Mouse (Mus musculus): ENCODE measurements at regions not wholly inside any gene's neighbourhood (a gene's known extent, or its start where the extent isn't known, plus 50 kb on each side); places are given as distances from the start of the nearest gene placed in this dataset.

DNA sequence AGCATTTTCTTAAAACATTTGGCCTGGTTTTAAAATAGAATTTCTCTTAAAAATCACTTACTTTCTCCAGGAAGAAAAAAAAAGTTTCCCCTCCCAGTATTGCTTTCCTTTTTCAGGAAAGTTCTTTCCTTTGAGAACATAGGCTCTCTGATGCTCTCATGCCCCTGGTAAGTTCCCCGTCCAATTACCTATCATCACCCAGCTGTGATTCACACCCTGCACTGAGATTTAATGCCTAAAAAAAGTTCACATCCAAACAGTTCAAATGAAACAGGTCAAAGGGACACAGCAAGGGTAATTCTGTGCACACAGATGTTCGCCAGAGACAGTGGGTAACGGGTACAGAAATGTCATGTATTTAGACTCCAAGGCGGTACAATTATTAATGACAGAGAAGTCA, 191.8 kb upstream of the Tll1 start:
- Histone ChIP-seq H3K9me3 (ENCODE audit: control insufficient read depth, low read length) (no peaks in the 10 kb centered on the region), H3K4me2 (replicated peaks; ENCODE audit: low read depth, low read length) (no peak overlapping the region), H3K9ac (ENCODE audit: low read depth, low read length) (no peak overlapping the region), H3K4me1 (replicated peaks; ENCODE audit: control insufficient read depth, insufficient read depth, low read length) (no peaks in the 10 kb centered on the region), H3K4me3 (ENCODE audit: low read depth, low read length) (no peak overlapping the region), H3K27ac (ENCODE audit: low read depth, low read length) (no peak overlapping the region), H3K27me3 (ENCODE audit: control insufficient read depth, insufficient read depth, low read length) (no peaks in the 10 kb centered on the region), H3K36me3 (ENCODE audit: control insufficient read depth, insufficient read depth, low read length) (no peaks in the 10 kb centered on the region)
- no peak for ATAC-seq (ENCODE audit: low FRiP score)
- WGBS = 66% methylated on average over 4 of the region's 4 CpGs
- no peak for DNase-seq (ENCODE audit: low spot score)

GRCm38 (mm10) chr8:64395816-64396215, 189.7 kb upstream of the Tll1 start:
- ATAC-seq (ENCODE audit: low FRiP score) (no peak), DNase-seq (ENCODE audit: low spot score) (no peak)
- Histone ChIP-seq H3K36me3 (ENCODE audit: control insufficient read depth, insufficient read depth, low read length) (no peaks in the 10 kb centered on the region), H3K4me3 (ENCODE audit: low read depth, low read length) (no peak overlapping the region), H3K9ac (ENCODE audit: low read depth, low read length) (no peak overlapping the region), H3K4me1 (replicated peaks; ENCODE audit: control insufficient read depth, insufficient read depth, low read length) (no peaks in the 10 kb centered on the region), H3K27me3 (ENCODE audit: control insufficient read depth, insufficient read depth, low read length) (no peaks in the 10 kb centered on the region), H3K9me3 (ENCODE audit: control insufficient read depth, low read length) (no peaks in the 10 kb centered on the region), H3K27ac (ENCODE audit: low read depth, low read length) (no peak overlapping the region), H3K4me2 (replicated peaks; ENCODE audit: low read depth, low read length) (no peak overlapping the region)
- WGBS = 90% methylated on average over 5 of the region's 5 CpGs

DNA sequence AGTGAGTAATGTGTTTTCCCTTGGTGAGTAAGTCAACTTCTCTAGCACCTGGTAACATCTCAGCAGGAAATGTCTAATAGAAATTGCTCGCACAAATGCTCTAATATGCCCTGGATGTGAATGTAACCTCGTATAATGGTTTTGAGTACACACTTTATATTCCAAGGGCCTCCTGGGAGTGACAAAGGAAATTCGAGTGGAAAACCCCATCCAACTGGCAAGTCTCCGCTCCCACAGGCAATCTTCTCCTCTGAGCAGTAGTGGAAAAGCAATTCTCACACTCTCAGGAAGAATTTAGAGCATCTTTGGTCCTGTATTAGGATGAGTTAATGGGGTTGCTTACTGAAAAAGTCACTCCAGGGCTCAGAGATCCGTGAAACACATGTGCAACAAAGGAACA, 183.4 kb upstream of the Tll1 start:
- no peaks in the 10 kb centered on the region for H3K9me3 ChIP-seq (ENCODE audit: control insufficient read depth, low read length)
- H3K27ac ChIP-seq (ENCODE audit: low read depth, low read length) = no peak overlapping the region
- H3K36me3 ChIP-seq (ENCODE audit: control insufficient read depth, insufficient read depth, low read length) = no peaks in the 10 kb centered on the region
- DNase-seq (ENCODE audit: low spot score) (no peak), ATAC-seq (ENCODE audit: low FRiP score) (no peak)
- H3K4me3 ChIP-seq (ENCODE audit: low read depth, low read length) = no peak overlapping the region
- no peak overlapping the region for H3K9ac ChIP-seq (ENCODE audit: low read depth, low read length)
- 66% methylated on average over 5 of the region's 5 CpGs for WGBS
- H3K4me1 ChIP-seq (replicated peaks; ENCODE audit: control insufficient read depth, insufficient read depth, low read length) = no peaks in the 10 kb centered on the region
- H3K27me3 ChIP-seq (ENCODE audit: control insufficient read depth, insufficient read depth, low read length) = no peaks in the 10 kb centered on the region
- H3K4me2 ChIP-seq (replicated peaks; ENCODE audit: low read depth, low read length) = no peak overlapping the region

GRCm38 (mm10) chr8:64388299-64388698, 182.2 kb upstream of the Tll1 start:
- WGBS = 94% methylated on average over 2 of the region's 2 CpGs
- Histone ChIP-seq H3K9ac (ENCODE audit: low read depth, low read length) (no peak overlapping the region), H3K36me3 (ENCODE audit: control insufficient read depth, insufficient read depth, low read length) (no peaks in the 10 kb centered on the region), H3K9me3 (ENCODE audit: control insufficient read depth, low read length) (no peaks in the 10 kb centered on the region), H3K4me2 (replicated peaks; ENCODE audit: low read depth, low read length) (no peak overlapping the region), H3K4me3 (ENCODE audit: low read depth, low read length) (no peak overlapping the region), H3K27ac (ENCODE audit: low read depth, low read length) (no peak overlapping the region), H3K4me1 (replicated peaks; ENCODE audit: control insufficient read depth, insufficient read depth, low read length) (no peaks in the 10 kb centered on the region), H3K27me3 (ENCODE audit: control insufficient read depth, insufficient read depth, low read length) (no peaks in the 10 kb centered on the region)
- ATAC-seq (ENCODE audit: low FRiP score) (no peak), DNase-seq (ENCODE audit: low spot score) (no peak)

- Histone ChIP-seq H3K4me3 (ENCODE audit: low read depth, low read length) (no peak overlapping the region), H3K4me2 (replicated peaks; ENCODE audit: low read depth, low read length) (no peak overlapping the region), H3K27me3 (ENCODE audit: control insufficient read depth, insufficient read depth, low read length) (no peaks in the 10 kb centered on the region), H3K36me3 (ENCODE audit: control insufficient read depth, insufficient read depth, low read length) (no peaks in the 10 kb centered on the region), H3K4me1 (replicated peaks; ENCODE audit: control insufficient read depth, insufficient read depth, low read length) (no peaks in the 10 kb centered on the region), H3K9me3 (ENCODE audit: control insufficient read depth, low read length) (no peaks in the 10 kb centered on the region), H3K9ac (ENCODE audit: low read depth, low read length) (no peak overlapping the region), H3K27ac (ENCODE audit: low read depth, low read length) (no peak overlapping the region)
- WGBS = 86% methylated on average over 9 of the region's 9 CpGs
- DNase-seq (ENCODE audit: low spot score) (no peak), ATAC-seq (ENCODE audit: low FRiP score) (no peak)
Observed at GRCm38 (mm10) chr8:64379732-64380349, 173.8 kb upstream of the Tll1 start.

GRCm38 (mm10) chr8:64377830-64378229, 171.8 kb upstream of the Tll1 start:
- WGBS = 72% methylated on average over 2 of the region's 2 CpGs
- no peak for ATAC-seq (ENCODE audit: low FRiP score)

GRCm38 (mm10) chr8:64375509-64375908, 169.4 kb upstream of the Tll1 start:
- Histone ChIP-seq H3K9me3 (ENCODE audit: control insufficient read depth, low read length) (no peaks in the 10 kb centered on the region), H3K27ac (ENCODE audit: low read depth, low read length) (no peak overlapping the region), H3K27me3 (ENCODE audit: control insufficient read depth, insufficient read depth, low read length) (no peaks in the 10 kb centered on the region), H3K36me3 (ENCODE audit: control insufficient read depth, insufficient read depth, low read length) (no peaks in the 10 kb centered on the region), H3K4me1 (replicated peaks; ENCODE audit: control insufficient read depth, insufficient read depth, low read length) (no peaks in the 10 kb centered on the region), H3K4me3 (ENCODE audit: low read depth, low read length) (no peak overlapping the region), H3K9ac (ENCODE audit: low read depth, low read length) (no peak overlapping the region), H3K4me2 (replicated peaks; ENCODE audit: low read depth, low read length) (no peak overlapping the region)
- ATAC-seq (ENCODE audit: low FRiP score) (no peak), DNase-seq (ENCODE audit: low spot score) (no peak)
- WGBS = 89% methylated on average over 4 of the region's 4 CpGs

More at GRCm38 (mm10) chr8:64377830-64378229, 171.8 kb upstream of the Tll1 start:
- no peak overlapping the region for H3K9ac ChIP-seq (ENCODE audit: low read depth, low read length)
- no peaks in the 10 kb centered on the region for H3K36me3 ChIP-seq (ENCODE audit: control insufficient read depth, insufficient read depth, low read length)
- no peaks in the 10 kb centered on the region for H3K9me3 ChIP-seq (ENCODE audit: control insufficient read depth, low read length)
- no peak overlapping the region for H3K4me2 ChIP-seq (replicated peaks; ENCODE audit: low read depth, low read length)
- no peaks in the 10 kb centered on the region for H3K4me1 ChIP-seq (replicated peaks; ENCODE audit: control insufficient read depth, insufficient read depth, low read length)
- H3K27me3 ChIP-seq (ENCODE audit: control insufficient read depth, insufficient read depth, low read length) = no peaks in the 10 kb centered on the region
- no peak overlapping the region for H3K27ac ChIP-seq (ENCODE audit: low read depth, low read length)
- no peak overlapping the region for H3K4me3 ChIP-seq (ENCODE audit: low read depth, low read length)
- no peak for DNase-seq (ENCODE audit: low spot score)

- Histone ChIP-seq H3K27ac (ENCODE audit: low read depth, low read length) (no peak overlapping the region), H3K36me3 (ENCODE audit: control insufficient read depth, insufficient read depth, low read length) (no peaks in the 10 kb centered on the region), H3K4me2 (replicated peaks; ENCODE audit: low read depth, low read length) (no peak overlapping the region), H3K9me3 (ENCODE audit: control insufficient read depth, low read length) (no peaks in the 10 kb centered on the region), H3K4me3 (ENCODE audit: low read depth, low read length) (no peak overlapping the region), H3K9ac (ENCODE audit: low read depth, low read length) (no peak overlapping the region), H3K27me3 (ENCODE audit: control insufficient read depth, insufficient read depth, low read length) (no peaks in the 10 kb centered on the region), H3K4me1 (replicated peaks; ENCODE audit: control insufficient read depth, insufficient read depth, low read length) (no peaks in the 10 kb centered on the region)
- no peak for ATAC-seq (ENCODE audit: low FRiP score)
- DNase-seq (ENCODE audit: low spot score) = no peak
- 74% methylated on average over 5 of the region's 5 CpGs for WGBS
Observed at GRCm38 (mm10) chr8:64374980-64375379, 168.9 kb upstream of the Tll1 start.

- DNase-seq (ENCODE audit: low spot score) = no peak
- no peaks in the 10 kb centered on the region for H3K9me3 ChIP-seq (ENCODE audit: control insufficient read depth, low read length)
- no peak overlapping the region for H3K4me2 ChIP-seq (replicated peaks; ENCODE audit: low read depth, low read length)
- no peaks in the 10 kb centered on the region for H3K27me3 ChIP-seq (ENCODE audit: control insufficient read depth, insufficient read depth, low read length)
- 52% methylated on average over 6 of the region's 6 CpGs for WGBS
- no peaks in the 10 kb centered on the region for H3K36me3 ChIP-seq (ENCODE audit: control insufficient read depth, insufficient read depth, low read length)
- no peaks in the 10 kb centered on the region for H3K4me1 ChIP-seq (replicated peaks; ENCODE audit: control insufficient read depth, insufficient read depth, low read length)
- ATAC-seq (ENCODE audit: low FRiP score) = no peak
- H3K27ac ChIP-seq (ENCODE audit: low read depth, low read length) = no peak overlapping the region
- no peak overlapping the region for H3K9ac ChIP-seq (ENCODE audit: low read depth, low read length)
- H3K4me3 ChIP-seq (ENCODE audit: low read depth, low read length) = no peak overlapping the region
Observed at GRCm38 (mm10) chr8:64369973-64370372, 163.9 kb upstream of the Tll1 start.

All from hindbrain, embryonic 11.5 days (tissue).